Mouse (Mus musculus): ENCODE results near the gene Tbc1d14.

Gene Tbc1d14

GRCm38 (mm10) chr5:36493919-36494318 is 99.2 kb downstream of the Tbc1d14 start:
- DNase-seq, result no peak

GRCm38 (mm10) chr5:36489225-36489624 is 103.9 kb downstream of the Tbc1d14 start:
- peak; percentile 61 for DNase-seq

GRCm38 (mm10) chr5:36485306-36485705 is 107.8 kb downstream of the Tbc1d14 start:
- DNase-seq, result no peak

- DNase-seq, result peak; percentile 98
Observed at GRCm38 (mm10) chr5:36484171-36484990, 108.7 kb downstream of the Tbc1d14 start, which contains the start of the genes Tada2b and Ccdc96. Gene Tada2b (minus strand): TSS chr5:36484285. Gene Ccdc96 (plus strand): TSS chr5:36484588.

GRCm38 (mm10) chr5:36483203-36484101 is 109.6 kb downstream of the Tbc1d14 start:
- DNase-seq, result peak; percentile 58

- DNase-seq, result no peak
Observed at GRCm38 (mm10) chr5:36481114-36481513, 112.0 kb downstream of the Tbc1d14 start.

GRCm38 (mm10) chr5:36480398-36480797 is 112.7 kb downstream of the Tbc1d14 start:
- DNase-seq, result no peak

GRCm38 (mm10) chr5:36479735-36480134 is 113.3 kb downstream of the Tbc1d14 start:
- DNase-seq, result no peak

- no peak for DNase-seq
Observed at GRCm38 (mm10) chr5:36478540-36479420, 114.3 kb downstream of the Tbc1d14 start.

- DNase-seq, result no peak
Observed at GRCm38 (mm10) chr5:36477486-36477885, 115.6 kb downstream of the Tbc1d14 start.

- peak; percentile 80 for DNase-seq
Observed at GRCm38 (mm10) chr5:36474283-36474682, 118.8 kb downstream of the Tbc1d14 start.

GRCm38 (mm10) chr5:36472876-36473655 is 120.0 kb downstream of the Tbc1d14 start:
- no peak for DNase-seq

GRCm38 (mm10) chr5:36471206-36471605 is 121.9 kb downstream of the Tbc1d14 start:
- no peak for DNase-seq

- DNase-seq, result peak; percentile 30
Observed at GRCm38 (mm10) chr5:36465889-36466288, 127.2 kb downstream of the Tbc1d14 start.

GRCm38 (mm10) chr5:36464709-36465661 is 128.1 kb downstream of the Tbc1d14 start, which contains the start of gene Grpel1:
Gene Grpel1 (plus strand): TSS chr5:36464998.
- peak; percentile 100 for DNase-seq

GRCm38 (mm10) chr5:36463391-36463790 is 129.7 kb downstream of the Tbc1d14 start:
- no peak for DNase-seq

- peak; percentile 87 for DNase-seq
Observed at GRCm38 (mm10) chr5:36462810-36463209, 130.3 kb downstream of the Tbc1d14 start.

- no peak for DNase-seq
Observed at GRCm38 (mm10) chr5:36461231-36461630, 131.8 kb downstream of the Tbc1d14 start.

- DNase-seq, result no peak
Observed at GRCm38 (mm10) chr5:36460712-36461111, 132.4 kb downstream of the Tbc1d14 start.

GRCm38 (mm10) chr5:36458926-36459325 is 134.2 kb downstream of the Tbc1d14 start:
- peak; percentile 64 for DNase-seq

All from lung, postnatal 10 days (tissue).